Mouse (Mus musculus) kidney, adult 9 months (tissue): ENCODE results near the gene Rab22a.
A peak's percentile ranks its signal among the peaks of the same experiment; 100 is the strongest.

Experiments used
- DNase-seq: peaks from one replicate; pipeline ENCODE4 v3.0.0; 2022

Gene Rab22a

GRCm38 (mm10) chr2:173724382-173724781 lies 64.8 kb downstream of the Rab22a start:
- DNase-seq: no peak

- DNase-seq: no peak
Observed at GRCm38 (mm10) chr2:173724940-173725807, 65.6 kb downstream of the Rab22a start.

- DNase-seq: no peak
Observed at GRCm38 (mm10) chr2:173725819-173726218, 66.3 kb downstream of the Rab22a start.

GRCm38 (mm10) chr2:173730444-173730966 lies 70.9 kb downstream of the Rab22a start:
- no peak for DNase-seq

- no peak for DNase-seq
Observed at GRCm38 (mm10) chr2:173734426-173734825, 74.9 kb downstream of the Rab22a start.

- peak; percentile 99 for DNase-seq
Observed at GRCm38 (mm10) chr2:173737222-173737989, 77.8 kb downstream of the Rab22a start, which contains the start of gene Vapb. Gene Vapb (plus strand): TSS chr2:173737511.

- DNase-seq: no peak
Observed at GRCm38 (mm10) chr2:173738232-173738631, 78.7 kb downstream of the Rab22a start.

GRCm38 (mm10) chr2:173739107-173739506 lies 79.5 kb downstream of the Rab22a start:
- no peak for DNase-seq

GRCm38 (mm10) chr2:173742090-173742489 lies 82.5 kb downstream of the Rab22a start:
- DNase-seq: peak; percentile 28

- no peak for DNase-seq
Observed at GRCm38 (mm10) chr2:173742744-173743143, 83.2 kb downstream of the Rab22a start.

GRCm38 (mm10) chr2:173744070-173744815 lies 84.7 kb downstream of the Rab22a start:
- DNase-seq: no peak

- no peak for DNase-seq
Observed at GRCm38 (mm10) chr2:173748961-173749659, 89.5 kb downstream of the Rab22a start.

GRCm38 (mm10) chr2:173755433-173756144 lies 96.0 kb downstream of the Rab22a start:
- no peak for DNase-seq
